Comparison of ENCODE assay signal across 9 mouse cellular contexts in genomic region chr19:45587509-45588292, GRCm38 (mm10).
"Had no signal": no experiment of that assay in that cellular context is flagged by ENCODE, and none has a peak within 500 bp of the region (broad histone marks: within the 10 kb centered on the region; RNA-seq: fewer than 3 reads in every experiment).

No protein-coding gene starts in this region.

- H3K4me2 ChIP-seq: limb, embryonic 13.5 days; midbrain, embryonic 12.5 days had no signal

- H3K27me3 ChIP-seq: limb, embryonic 13.5 days had no signal

- H3K27ac ChIP-seq: limb, embryonic 13.5 days; liver, embryonic 14.5 days; midbrain, embryonic 12.5 days had no signal

- H3K4me1 ChIP-seq: midbrain, embryonic 12.5 days had no signal

- H3K36me3 ChIP-seq: midbrain, embryonic 12.5 days had no signal

- DNase-seq: kidney, postnatal 36 days; left cerebral cortex, postnatal 4 days; lung, adult 18-20 months; right cerebral cortex, adult 18-20 months; right cerebral cortex, postnatal 25 days; thymus, postnatal 4 days had no signal

- H3K9me3 ChIP-seq: limb, embryonic 13.5 days; midbrain, embryonic 12.5 days had no signal

- H3K4me3 ChIP-seq: limb, embryonic 13.5 days; midbrain, embryonic 12.5 days had no signal
